14 mouse cellular contexts compared by ENCODE assay signal in genomic region chr12:80249539-80249938, GRCm38 (mm10). TPM values are rescaled to one million over a fixed set of nuclear protein-coding genes. Genes with fewer than 3 reads are reported as not detected.
A peak's percentile ranks its signal among the peaks of the same experiment; 100 is the strongest.
DNase-seq lines count a peak whose midpoint lies in the region; ATAC-seq and TF ChIP-seq lines count a peak whose summit lies in the region.
"Had no signal": no experiment of that assay in that cellular context is flagged by ENCODE, and none has a peak within 500 bp of the region (broad histone marks: within the 10 kb centered on the region; RNA-seq: fewer than 3 reads in every experiment).

No protein-coding gene starts in this region.

- WGBS in forebrain, embryonic 10.5 days, result 75% methylated on average over 6 of the region's 6 CpGs
- WGBS in forebrain, embryonic 11.5 days, result 67% methylated on average over 6 of the region's 6 CpGs
- 41% methylated on average over 6 of the region's 6 CpGs for WGBS in heart, postnatal 0 days
- 46% methylated on average over 6 of the region's 6 CpGs for WGBS in liver, embryonic 16.5 days (ENCODE audit: insufficient replicate concordance)

- H3K36me3 ChIP-seq in forebrain, embryonic 10.5 days (replicated peaks), result peaks cover 3% of the 10 kb centered on the region; the same call in 1 of the 2 replicates
- no peaks in the 10 kb centered on the region for H3K36me3 ChIP-seq in forebrain, embryonic 11.5 days (ENCODE audit: control insufficient read depth, insufficient read depth, low read length)
- H3K36me3 ChIP-seq in heart, postnatal 0 days (replicated peaks; ENCODE audit: control insufficient read depth, insufficient read depth, low read length), result no peaks in the 10 kb centered on the region
- H3K36me3 ChIP-seq in liver, embryonic 16.5 days (ENCODE audit: control insufficient read depth, insufficient read depth), result no peaks in the 10 kb centered on the region
- H3K36me3 ChIP-seq: embryonic facial prominence, embryonic 13.5 days had no signal

- H3K27me3 ChIP-seq in forebrain, embryonic 10.5 days (ENCODE audit: poor library complexity, severe bottlenecking), result no peaks in the 10 kb centered on the region
- H3K27me3 ChIP-seq in forebrain, embryonic 11.5 days (ENCODE audit: control insufficient read depth, insufficient read depth, low read length), result no peaks in the 10 kb centered on the region
- H3K27me3 ChIP-seq in heart, postnatal 0 days (ENCODE audit: control insufficient read depth, insufficient read depth, low read length), result no peaks in the 10 kb centered on the region
- no peaks in the 10 kb centered on the region for H3K27me3 ChIP-seq in liver, embryonic 16.5 days (ENCODE audit: control insufficient read depth, insufficient read depth, low read depth, low read length)
- H3K27me3 ChIP-seq: embryonic facial prominence, embryonic 13.5 days had no signal

- peak overlapping the region; percentile 35; the same call in 1 of the 2 replicates for H3K27ac ChIP-seq in forebrain, embryonic 10.5 days
- no peak overlapping the region for H3K27ac ChIP-seq in forebrain, embryonic 11.5 days (ENCODE audit: low read depth, low read length)
- H3K27ac ChIP-seq in heart, postnatal 0 days (ENCODE audit: low read depth), result 0 out of 2 replicates have a peak overlapping the region, but pooled peaks have one; percentile 39
- 0 out of 2 replicates have a peak overlapping the region, but pooled peaks have one; percentile 30 for H3K27ac ChIP-seq in liver, embryonic 16.5 days (ENCODE audit: low read length)

- peaks cover 49% of the 10 kb centered on the region for H3K4me1 ChIP-seq in forebrain, embryonic 10.5 days
- H3K4me1 ChIP-seq in forebrain, embryonic 11.5 days (replicated peaks; ENCODE audit: control insufficient read depth, insufficient read depth, low read length), result no peaks in the 10 kb centered on the region; the same call in 1 of the 2 replicates
- peaks cover 53% of the 10 kb centered on the region for H3K4me1 ChIP-seq in heart, postnatal 0 days (ENCODE audit: control insufficient read depth, insufficient read depth)
- H3K4me1 ChIP-seq in liver, embryonic 16.5 days (ENCODE audit: control insufficient read depth, low read depth, low read length), result peaks cover 4% of the 10 kb centered on the region

- no peak overlapping the region for H3K9ac ChIP-seq in forebrain, embryonic 11.5 days (ENCODE audit: low read length)
- H3K9ac ChIP-seq in heart, postnatal 0 days (replicated peaks; ENCODE audit: low read depth, low read length), result no peak overlapping the region
- H3K9ac ChIP-seq in liver, embryonic 16.5 days (ENCODE audit: low read depth, low read length), result no peak overlapping the region
- H3K9ac ChIP-seq: embryonic facial prominence, embryonic 13.5 days had no signal

- no peak for TF ChIP-seq EP300 in heart, postnatal 0 days (IDR thresholded peaks at IDR 0.05; ENCODE audit: low read depth)

- ATAC-seq in forebrain, embryonic 11.5 days (replicated peaks; ENCODE audit: low FRiP score), result no peak
- peak; percentile 16; the same call in 1 of the 2 replicates for ATAC-seq in heart, postnatal 0 days (ENCODE audit: insufficient read depth, low read depth)
- ATAC-seq in liver, embryonic 16.5 days (ENCODE audit: low read depth), result no peak

- TF ChIP-seq CTCF in heart, postnatal 0 days (IDR thresholded peaks at IDR 0.05; ENCODE audit: low read depth), result no peak

- no peak overlapping the region for H3K4me2 ChIP-seq in forebrain, embryonic 11.5 days (ENCODE audit: low read depth, low read length, severe bottlenecking)
- H3K4me2 ChIP-seq in heart, postnatal 0 days (ENCODE audit: low read depth, low read length), result no peak overlapping the region
- no peak overlapping the region for H3K4me2 ChIP-seq in liver, embryonic 16.5 days (ENCODE audit: low read depth, low read length)
- H3K4me2 ChIP-seq: embryonic facial prominence, embryonic 13.5 days; midbrain, embryonic 11.5 days had no signal

- no peaks in the 10 kb centered on the region for H3K9me3 ChIP-seq in forebrain, embryonic 10.5 days
- no peaks in the 10 kb centered on the region for H3K9me3 ChIP-seq in forebrain, embryonic 11.5 days (ENCODE audit: control insufficient read depth, low read length)
- no peaks in the 10 kb centered on the region for H3K9me3 ChIP-seq in heart, postnatal 0 days (replicated peaks; ENCODE audit: control insufficient read depth, low read length)
- H3K9me3 ChIP-seq in liver, embryonic 16.5 days (replicated peaks; ENCODE audit: control insufficient read depth, low read length), result no peaks in the 10 kb centered on the region
- H3K9me3 ChIP-seq: embryonic facial prominence, embryonic 13.5 days had no signal

- no peak for DNase-seq in forebrain, embryonic 10.5 days (ENCODE audit: extremely low spot score, low spot score)
- DNase-seq in forebrain, embryonic 11.5 days (ENCODE audit: low spot score), result no peak
- peak; percentile 37 to 67 for DNase-seq in heart, adult 18-20 months
- DNase-seq in heart, postnatal 0 days (ENCODE audit: low spot score), result no peak
- no peak for DNase-seq in adipocyte (ENCODE audit: low spot score)
- no peak for DNase-seq in lung, postnatal 4 days
- no peak for DNase-seq in testis, postnatal 14 days (ENCODE audit: low spot score)
- DNase-seq: adrenal gland, adult 2 months; cerebellum, postnatal 14 days; gastrocnemius, postnatal 25 days; kidney, postnatal 36 days had no signal

- no peak overlapping the region for H3K4me3 ChIP-seq in forebrain, embryonic 10.5 days
- H3K4me3 ChIP-seq in forebrain, embryonic 11.5 days (ENCODE audit: low read depth, low read length), result no peak overlapping the region
- H3K4me3 ChIP-seq in heart, postnatal 0 days (ENCODE audit: low read depth, low read length), result no peak overlapping the region
- no peak overlapping the region for H3K4me3 ChIP-seq in liver, embryonic 16.5 days (ENCODE audit: low read depth, low read length)
- H3K4me3 ChIP-seq: embryonic facial prominence, embryonic 13.5 days had no signal

RNA-seq across cellular contexts. Expression of gene Actn1, which starts 10.6 kb away (rescaled TPM):
- polyA plus RNA-seq in forebrain, embryonic 10.5 days (2016; fragmentation: Nextera tagmentation; extraction: Ambion mirVana), result 27.8 and 29.2 TPM in 2 replicates
- polyA plus RNA-seq in forebrain, embryonic 11.5 days (2014; fragmentation: Nextera tagmentation; extraction: Ambion mirVana), result 27.2 and 29.5 TPM in 2 replicates
- total RNA-seq in heart, adult 18-20 months (2021), result 10 to 100 TPM; 23.8 to 31.7 TPM
- total RNA-seq in heart, postnatal 0 days (2014; rRNA removed; ENCODE audit: low replicate concordance), result 53.0 and 85.3 TPM in 2 replicates
- 13.8 and 15.7 TPM in 2 replicates for polyA plus RNA-seq in heart, postnatal 0 days (2015; fragmentation: Nextera tagmentation; extraction: Ambion mirVana)
- polyA plus RNA-seq in liver, embryonic 16.5 days (2015; fragmentation: Nextera tagmentation; extraction: Ambion mirVana), result 7.9 and 10.3 TPM in 2 replicates

Comparison
In these comparisons a context has a peak if more than half of its experiments do, and no peak if none do; other contexts are left out.
1. DNase-seq: peak in heart, adult 18-20 months (2 of 2); none in forebrain, embryonic 10.5 days (single experiment), forebrain, embryonic 11.5 days (single experiment), heart, postnatal 0 days (single experiment), adipocyte (single experiment), lung, postnatal 4 days (0 of 2) and testis, postnatal 14 days (single experiment).